Mouse (Mus musculus): ENCODE data around the gene Olfm1.

DNA sequence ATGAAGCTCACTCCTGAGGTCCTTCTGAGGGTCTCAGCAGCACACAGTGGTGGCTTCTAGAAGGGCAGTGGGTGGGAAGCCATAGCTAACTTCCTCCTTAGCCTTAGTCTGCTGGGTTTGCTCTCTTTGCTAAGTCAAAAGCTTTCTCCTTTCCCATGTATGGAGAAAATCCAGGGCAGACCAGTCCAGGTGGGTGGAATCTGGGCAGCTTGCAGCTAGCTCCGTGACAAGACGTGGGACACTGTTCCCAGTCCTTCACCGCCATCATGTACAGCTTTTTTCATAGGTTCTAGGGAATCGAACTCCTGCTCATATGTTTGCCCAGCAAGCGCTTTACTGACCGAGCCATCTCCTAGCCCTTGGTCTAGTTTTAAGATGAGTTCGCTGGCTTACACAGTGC is 63.2 kb downstream of the Olfm1 start:
- TF ChIP-seq ZNF384 (IDR thresholded peaks at IDR 0.05; ENCODE audit: low read depth, low read length) = no peak
- TF ChIP-seq ZC3H11A (IDR thresholded peaks at IDR 0.05; ENCODE audit: low read depth, low read length) = no peak
- TF ChIP-seq CHD1 (IDR thresholded peaks at IDR 0.05; ENCODE audit: low read depth, low read length) = no peak
- no peak for TF ChIP-seq HCFC1 (IDR thresholded peaks at IDR 0.05; ENCODE audit: low read depth, low read length)
- no peak for TF ChIP-seq CTCF (IDR thresholded peaks at IDR 0.05 in 2 of 3, conservative IDR thresholded peaks at IDR 0.05 in 1 of 3; ENCODE audit: control insufficient read depth in 1 of 3, insufficient read depth in 1 of 3, low read depth in 2 of 3, low read length in 3 of 3, poor library complexity in 1 of 3, severe bottlenecking in 1 of 3)
- TF ChIP-seq SIN3A (IDR thresholded peaks at IDR 0.05; ENCODE audit: low read length) = no peak
- no peak for TF ChIP-seq EP300 (IDR thresholded peaks at IDR 0.05; ENCODE audit: low read depth in 1 of 2, low read length in 2 of 2)
